Mouse (Mus musculus) yolk sac, embryonic 10.5 days (tissue): Measurements from ENCODE around the gene Tmem150a.

ENCODE experiments used
- DNase-seq: peaks from one replicate; pipeline ENCODE4 v3.0.0-alpha.2; 2017; ENCODE audit warnings: low spot score

The Tmem150a gene

GRCm38 (mm10) chr6:72374206-72374605 lies 19.0 kb downstream of the Tmem150a start:
- no peak for DNase-seq

GRCm38 (mm10) chr6:72374820-72375563 lies 19.7 kb downstream of the Tmem150a start:
- DNase-seq, result no peak

- no peak for DNase-seq
Measured at GRCm38 (mm10) chr6:72378510-72379234, 23.4 kb downstream of the Tmem150a start.

GRCm38 (mm10) chr6:72379377-72380130 lies 24.3 kb downstream of the Tmem150a start:
- no peak for DNase-seq

- peak; percentile 51 for DNase-seq
Measured at GRCm38 (mm10) chr6:72380131-72380770, 25.0 kb downstream of the Tmem150a start, which contains the start of gene Vamp5. Gene Vamp5, minus strand, starts transcription at chr6:72380468.

- DNase-seq, result no peak
Measured at GRCm38 (mm10) chr6:72382494-72382893, 27.2 kb downstream of the Tmem150a start.

- DNase-seq, result no peak
Measured at GRCm38 (mm10) chr6:72383142-72383820, 28.0 kb downstream of the Tmem150a start.

GRCm38 (mm10) chr6:72383952-72384351 lies 28.7 kb downstream of the Tmem150a start:
- no peak for DNase-seq

- no peak for DNase-seq
Measured at GRCm38 (mm10) chr6:72385258-72385657, 30.0 kb downstream of the Tmem150a start.

GRCm38 (mm10) chr6:72386561-72386960 lies 31.3 kb downstream of the Tmem150a start:
- no peak for DNase-seq

GRCm38 (mm10) chr6:72387816-72388215 lies 32.6 kb downstream of the Tmem150a start:
- no peak for DNase-seq

- DNase-seq, result no peak
Measured at GRCm38 (mm10) chr6:72388266-72388665, 33.0 kb downstream of the Tmem150a start.

GRCm38 (mm10) chr6:72388791-72389329 lies 33.6 kb downstream of the Tmem150a start:
- DNase-seq, result no peak

- DNase-seq, result peak; percentile 74
Measured at GRCm38 (mm10) chr6:72389471-72389940, 34.3 kb downstream of the Tmem150a start.

GRCm38 (mm10) chr6:72389941-72390771 lies 34.9 kb downstream of the Tmem150a start, which contains the start of gene Vamp8:
Gene Vamp8, minus strand, starts transcription at chr6:72390703.
- DNase-seq, result peak; percentile 91

- DNase-seq, result peak; percentile 93
Measured at GRCm38 (mm10) chr6:72390795-72391521, 35.7 kb downstream of the Tmem150a start.

- no peak for DNase-seq
Measured at GRCm38 (mm10) chr6:72392341-72392740, 37.1 kb downstream of the Tmem150a start.

- no peak for DNase-seq
Measured at GRCm38 (mm10) chr6:72396837-72397251, 41.6 kb downstream of the Tmem150a start.

- no peak for DNase-seq
Measured at GRCm38 (mm10) chr6:72399967-72400366, 44.7 kb downstream of the Tmem150a start.
